Mouse (Mus musculus) midbrain, embryonic 15.5 days (tissue): Measurements from ENCODE around the gene Nr1h2. TPM values are rescaled to one million over a fixed set of nuclear protein-coding genes. Genes with fewer than 3 reads are reported as not detected.

ENCODE experiments used
- ATAC-seq: fragments of 200-750 bp; cut with Nextera tagmentation; replicated peaks from 2 replicates; pipeline ENCODE4 v1.8.0; 2017; ENCODE audit warnings: moderate TSS enrichment
- H3K27ac ChIP-seq: fragments of 300-500 bp; sonication (generic); 2 replicates; pipeline ENCODE4 v1.5.1; 2015; ENCODE audit warnings: mild to moderate bottlenecking, inconsistent platforms
- H3K27me3 ChIP-seq: fragments of 300-500 bp; sonication (generic); replicated peaks from 2 replicates; pipeline ENCODE4 v1.6.1; 2015; ENCODE audit warnings: inconsistent platforms
- H3K36me3 ChIP-seq: fragments of 300-500 bp; sonication (generic); replicated peaks from 2 replicates; pipeline ENCODE4 v1.6.1; 2015; ENCODE audit warnings: inconsistent platforms
- H3K4me1 ChIP-seq: fragments of 300-500 bp; sonication (generic); 2 replicates; pipeline ENCODE4 v1.6.1; 2015; ENCODE audit warnings: inconsistent platforms
- H3K4me2 ChIP-seq: fragments of 300-500 bp; sonication (generic); 2 replicates; pipeline ENCODE4 v1.6.1; 2015; ENCODE audit warnings: inconsistent platforms, mild to moderate bottlenecking, moderate library complexity
- H3K4me3 ChIP-seq: fragments of 300-500 bp; sonication (generic); 2 replicates; pipeline ENCODE4 v1.5.1; 2015; ENCODE audit warnings: mild to moderate bottlenecking, inconsistent platforms
- H3K9ac ChIP-seq: fragments of 300-500 bp; sonication (generic); 2 replicates; pipeline ENCODE4 v1.6.1; 2015; ENCODE audit warnings: mild to moderate bottlenecking, inconsistent platforms
- H3K9me3 ChIP-seq: fragments of 300-500 bp; sonication (generic); 2 replicates; pipeline ENCODE4 v1.6.1; 2016; ENCODE audit warnings: inconsistent platforms
- WGBS: fragments of 180-500 bp; shearing (Covaris S2); methylation state at CpG from one replicate; pipeline ENCODE4 v1.1.7; 2015; ENCODE audit warnings: mixed read lengths; 5-methylcytosine and 5-hydroxymethylcytosine counted together
- polyA plus RNA-seq: library from polyadenylated mRNA; unstranded; fragments of >200 nt; fragmentation: Nextera tagmentation; extraction: Ambion mirVana; gene quantifications from 2 replicates; pipeline ENCODE4 v1.2.1, GENCODE M21; 2015

Gene Nr1h2
- polyA plus RNA-seq, 1 experiment from 2014 or later: 61.1 TPM

DNA sequence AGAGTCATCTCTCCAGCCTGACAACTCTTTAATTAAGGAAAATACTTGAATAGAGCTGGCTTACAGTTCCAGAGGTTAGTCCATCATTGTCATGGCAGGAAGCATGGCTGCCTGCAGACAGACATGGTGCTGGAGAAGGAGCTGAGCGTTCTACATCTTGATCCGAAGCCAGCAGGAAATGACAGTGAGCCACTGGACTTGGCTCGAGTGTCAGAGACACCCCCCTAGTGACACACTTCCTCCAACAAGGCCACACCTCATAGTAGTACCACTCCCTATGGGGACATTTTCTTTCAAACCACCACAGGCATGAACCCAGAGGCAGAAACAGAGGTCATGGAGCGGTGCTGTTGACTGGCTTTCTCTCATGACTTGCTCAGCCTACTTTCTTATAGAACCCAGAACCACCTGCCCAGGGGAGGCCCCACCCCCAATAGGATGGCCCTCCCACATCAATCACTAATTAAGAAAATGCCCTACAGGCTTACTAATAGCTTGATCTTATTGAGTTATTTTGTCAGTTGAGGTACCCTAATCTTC lies 30.6 kb upstream of the Nr1h2 start:
- Histone ChIP-seq H3K27ac (no peak overlapping the region), H3K4me2 (no peak overlapping the region), H3K9ac (no peak overlapping the region), H3K36me3 (no peaks in the 10 kb centered on the region), H3K9me3 (no peaks in the 10 kb centered on the region), H3K4me3 (no peak overlapping the region), H3K4me1 (peaks cover 23% of the 10 kb centered on the region), H3K27me3 (no peaks in the 10 kb centered on the region)
- whole genome bisulfite sequencing: 94% methylated on average over 4 of the region's 4 CpGs
- ATAC-seq: no peak

DNA sequence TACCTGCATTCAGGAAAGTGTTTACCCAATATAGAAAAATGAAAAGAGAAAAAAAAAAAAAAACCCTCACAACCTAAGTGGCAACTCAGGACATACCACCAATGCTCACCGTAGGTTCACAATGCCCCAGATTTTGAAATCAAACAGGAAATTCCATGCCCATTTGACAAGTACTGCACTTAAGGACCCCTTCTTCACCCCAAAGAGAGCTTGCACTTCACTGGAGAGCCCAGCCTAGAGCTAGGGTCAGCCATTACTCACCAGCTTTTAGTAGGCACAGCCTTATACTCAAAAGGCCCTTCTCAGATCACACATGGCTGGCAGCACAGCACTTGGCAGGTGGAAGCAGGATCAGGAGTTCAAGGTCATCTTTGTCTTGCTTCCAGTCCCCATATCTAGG lies 29.4 kb upstream of the Nr1h2 start:
- WGBS: 94% methylated on average over 1 of the region's 1 CpGs
- no peak for ATAC-seq
- no peaks in the 10 kb centered on the region for H3K27me3 ChIP-seq
- peaks cover 12% of the 10 kb centered on the region for H3K4me1 ChIP-seq
- no peaks in the 10 kb centered on the region for H3K9me3 ChIP-seq
- no peak overlapping the region for H3K4me3 ChIP-seq
- no peaks in the 10 kb centered on the region for H3K36me3 ChIP-seq
- H3K4me2 ChIP-seq: no peak overlapping the region
- H3K27ac ChIP-seq: no peak overlapping the region
- H3K9ac ChIP-seq: no peak overlapping the region

DNA sequence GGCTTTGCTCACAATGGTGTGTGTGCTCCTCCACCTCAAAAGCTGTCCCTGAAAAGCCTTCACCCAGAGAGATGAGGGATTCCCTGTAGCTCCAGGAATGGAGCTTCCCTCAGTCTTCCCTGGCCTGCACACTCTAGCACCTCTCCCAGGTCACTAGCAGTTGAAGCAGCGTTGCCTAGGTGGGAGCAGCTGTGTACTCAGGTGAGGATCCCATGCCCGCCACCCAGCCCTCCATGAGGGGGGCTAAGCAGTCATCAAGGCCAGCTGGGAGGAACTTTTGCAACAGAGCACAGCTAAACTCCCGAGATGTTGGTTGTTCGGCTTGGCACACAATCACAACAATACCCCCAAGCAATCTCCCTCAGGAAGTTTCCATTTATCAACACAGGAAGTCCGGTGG lies 29.0 kb upstream of the Nr1h2 start:
- no peak for ATAC-seq
- Histone ChIP-seq H3K9ac (no peak overlapping the region), H3K27ac (no peak overlapping the region), H3K4me1 (peaks cover 7% of the 10 kb centered on the region), H3K36me3 (no peaks in the 10 kb centered on the region), H3K27me3 (no peaks in the 10 kb centered on the region), H3K4me2 (no peak overlapping the region), H3K4me3 (no peak overlapping the region), H3K9me3 (no peaks in the 10 kb centered on the region)
- WGBS: 80% methylated on average over 5 of the region's 5 CpGs

DNA sequence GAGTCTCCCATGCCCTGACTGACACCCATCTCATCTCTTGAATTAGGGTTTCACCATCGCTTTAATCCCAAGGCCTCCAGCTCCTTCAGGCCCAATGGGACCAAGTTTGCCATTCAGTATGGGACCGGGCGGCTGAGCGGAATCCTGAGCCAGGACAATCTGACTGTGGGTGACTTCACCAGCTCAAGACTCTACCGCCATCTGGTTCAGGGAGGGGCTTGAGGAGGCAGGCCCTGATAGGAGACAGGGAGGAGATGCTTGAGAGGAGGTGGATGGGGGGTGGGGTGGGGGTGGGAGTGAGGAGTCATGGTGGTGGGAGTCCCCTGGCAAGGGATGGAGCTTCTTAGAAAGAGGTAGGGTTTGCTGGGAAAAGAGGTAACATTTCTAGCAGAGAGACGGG lies 27.9 kb upstream of the Nr1h2 start:
- WGBS: 81% methylated on average over 6 of the region's 6 CpGs
- Histone ChIP-seq H3K4me1 (no peaks in the 10 kb centered on the region), H3K27me3 (no peaks in the 10 kb centered on the region), H3K4me2 (no peak overlapping the region), H3K4me3 (no peak overlapping the region), H3K36me3 (no peaks in the 10 kb centered on the region), H3K27ac (no peak overlapping the region), H3K9me3 (no peaks in the 10 kb centered on the region), H3K9ac (no peak overlapping the region)
- ATAC-seq: no peak

DNA sequence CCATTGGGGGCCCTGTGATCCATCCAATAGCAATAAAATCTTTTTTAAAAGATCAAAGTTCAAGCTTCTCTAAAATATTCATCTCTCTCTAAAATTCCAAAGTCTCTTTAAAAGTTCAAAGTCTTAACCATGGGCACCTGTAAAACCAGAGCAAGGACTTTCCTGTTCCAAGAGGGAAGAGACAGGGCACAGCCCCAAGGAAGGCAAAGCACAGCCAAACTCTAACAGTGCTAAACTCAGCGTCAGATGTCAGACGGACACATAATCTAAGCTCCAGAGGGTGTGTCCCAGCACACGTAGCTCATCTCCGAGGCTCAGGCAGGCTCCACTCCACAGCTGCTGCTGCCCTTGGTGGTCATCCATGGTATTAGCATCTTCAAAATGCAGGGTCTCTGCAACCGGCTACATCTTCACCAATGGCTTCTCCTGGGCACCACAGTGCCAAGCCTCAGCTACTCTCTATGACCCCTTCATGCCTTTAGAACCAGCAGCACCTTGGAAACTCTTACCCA lies 22.6 kb upstream of the Nr1h2 start:
- Histone ChIP-seq H3K27ac (no peak overlapping the region), H3K9me3 (no peaks in the 10 kb centered on the region), H3K9ac (no peak overlapping the region), H3K4me2 (no peak overlapping the region), H3K27me3 (no peaks in the 10 kb centered on the region), H3K4me1 (no peaks in the 10 kb centered on the region), H3K36me3 (no peaks in the 10 kb centered on the region), H3K4me3 (no peak overlapping the region)
- no peak for ATAC-seq
- WGBS: 50% methylated on average over 5 of the region's 5 CpGs

DNA sequence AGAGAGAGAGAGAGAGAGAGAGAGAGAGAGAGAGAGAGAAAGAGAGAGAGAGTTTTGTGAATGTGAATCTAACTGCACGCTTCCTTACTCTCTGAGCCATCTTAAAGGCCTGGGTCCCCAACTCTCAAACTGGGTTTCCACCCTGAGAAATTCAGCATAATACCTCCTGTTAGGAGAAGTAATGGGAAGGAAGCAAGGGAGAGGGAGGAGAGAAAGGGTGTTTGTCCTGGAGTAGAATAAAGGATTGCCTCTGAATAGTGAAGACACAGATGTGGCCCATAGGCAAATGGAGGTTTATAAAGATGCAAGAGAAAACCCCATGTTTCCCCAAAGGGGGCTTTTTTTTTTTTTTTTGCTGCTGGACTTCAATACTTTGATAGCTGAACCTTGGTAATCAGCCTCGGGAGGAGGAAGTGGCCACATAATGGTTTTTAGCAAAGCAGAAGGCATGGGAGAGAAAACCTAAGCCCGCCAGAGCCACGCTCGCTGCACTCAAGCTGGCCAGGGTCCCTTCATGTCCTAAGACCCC lies 19.3 kb upstream of the Nr1h2 start:
- ATAC-seq: no peak
- Histone ChIP-seq H3K27ac (no peak overlapping the region), H3K36me3 (no peaks in the 10 kb centered on the region), H3K27me3 (no peaks in the 10 kb centered on the region), H3K4me1 (no peaks in the 10 kb centered on the region), H3K4me3 (no peak overlapping the region), H3K9ac (no peak overlapping the region), H3K9me3 (no peaks in the 10 kb centered on the region), H3K4me2 (no peak overlapping the region)
- 73% methylated on average over 5 of the region's 5 CpGs for WGBS

DNA sequence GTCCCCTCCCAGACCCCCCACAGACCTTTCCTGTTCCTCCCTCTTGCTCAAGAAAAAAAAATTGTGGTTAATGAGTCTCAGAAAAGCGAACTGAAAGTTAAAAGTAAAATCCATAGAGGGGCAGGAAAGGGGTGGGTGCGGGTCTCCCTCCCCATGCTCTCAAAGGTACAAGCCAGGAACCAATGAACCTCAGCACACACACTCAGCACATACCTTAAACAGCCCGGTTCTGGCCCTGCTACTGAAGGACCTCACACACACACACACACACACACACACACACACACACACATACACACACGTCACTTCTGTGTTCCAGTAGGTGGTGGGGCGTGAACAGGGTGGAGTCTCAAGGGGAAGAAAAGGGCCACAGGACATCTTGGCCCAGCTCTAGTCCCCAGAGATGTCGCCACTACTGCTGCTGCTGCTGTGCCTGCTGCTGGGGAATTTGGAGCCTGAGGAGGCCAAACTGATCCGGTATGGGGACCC lies 18.5 kb upstream of the Nr1h2 start, which contains the start of gene Napsa:
Gene Napsa (plus strand): TSS at position 168 of the 489 bp plus-strand sequence.
- Histone ChIP-seq H3K4me1 (no peaks in the 10 kb centered on the region), H3K9ac (no peak within 1 kb of the TSS), H3K4me3 (no peak within 1 kb of the TSS), H3K4me2 (no peak within 1 kb of the TSS), H3K27ac (no peak within 1 kb of the TSS), H3K9me3 (no peaks in the 10 kb centered on the region), H3K36me3 (no peaks in the 10 kb centered on the region), H3K27me3 (no peaks in the 10 kb centered on the region)
- WGBS: 43% methylated on average over 7 of the region's 7 CpGs
- ATAC-seq: no peak

DNA sequence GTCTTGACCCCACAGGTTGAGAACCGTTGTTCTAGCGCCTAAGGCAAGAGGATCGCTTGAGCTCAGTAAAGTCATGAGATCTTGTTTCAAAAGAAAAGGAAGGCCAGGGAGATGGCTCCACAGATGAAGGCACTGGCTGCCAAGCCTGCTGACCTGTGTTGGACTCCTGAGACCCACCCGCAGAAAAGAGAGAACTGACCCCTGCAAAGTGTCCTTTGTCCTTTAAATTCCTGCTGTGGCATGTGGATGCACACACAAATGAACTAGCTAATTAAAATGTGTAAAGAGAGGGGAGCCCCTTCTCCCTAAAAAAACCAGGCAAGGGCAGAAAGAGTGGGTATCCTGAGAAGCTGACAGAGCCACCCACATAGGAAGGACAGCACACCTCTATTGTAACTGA lies 18.1 kb upstream of the Nr1h2 start:
- H3K27me3 ChIP-seq: no peaks in the 10 kb centered on the region
- no peak overlapping the region for H3K4me3 ChIP-seq
- 43% methylated on average over 4 of the region's 4 CpGs for WGBS
- H3K36me3 ChIP-seq: no peaks in the 10 kb centered on the region
- ATAC-seq: no peak
- no peak overlapping the region for H3K9ac ChIP-seq
- no peak overlapping the region for H3K4me2 ChIP-seq
- H3K4me1 ChIP-seq: no peaks in the 10 kb centered on the region
- no peak overlapping the region for H3K27ac ChIP-seq
- no peaks in the 10 kb centered on the region for H3K9me3 ChIP-seq

DNA sequence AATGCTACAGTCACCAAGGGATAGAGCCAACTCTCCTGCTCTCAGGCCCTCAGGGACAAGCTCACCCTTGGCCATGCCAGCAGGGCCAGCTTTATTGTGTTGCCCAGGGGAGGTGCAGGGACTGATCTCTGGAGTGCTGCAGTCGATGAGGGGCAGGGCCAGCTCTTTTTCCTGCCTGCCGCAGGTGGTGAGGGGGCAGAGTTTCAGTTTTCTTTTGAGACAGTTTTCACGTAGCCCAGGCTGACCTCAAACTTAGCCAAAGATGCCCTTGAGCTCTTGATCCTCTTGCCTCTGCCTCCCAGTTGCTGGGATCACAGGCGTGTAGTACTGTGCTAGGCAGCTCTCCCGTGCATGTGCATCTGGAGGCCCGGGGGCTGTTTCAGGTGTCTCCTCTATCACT lies 17.2 kb upstream of the Nr1h2 start:
- Histone ChIP-seq H3K36me3 (no peaks in the 10 kb centered on the region), H3K4me3 (no peak overlapping the region), H3K27ac (no peak overlapping the region), H3K4me1 (no peaks in the 10 kb centered on the region), H3K4me2 (no peak overlapping the region), H3K9me3 (no peaks in the 10 kb centered on the region), H3K9ac (no peak overlapping the region), H3K27me3 (no peaks in the 10 kb centered on the region)
- ATAC-seq: no peak
- 91% methylated on average over 6 of the region's 6 CpGs for WGBS

DNA sequence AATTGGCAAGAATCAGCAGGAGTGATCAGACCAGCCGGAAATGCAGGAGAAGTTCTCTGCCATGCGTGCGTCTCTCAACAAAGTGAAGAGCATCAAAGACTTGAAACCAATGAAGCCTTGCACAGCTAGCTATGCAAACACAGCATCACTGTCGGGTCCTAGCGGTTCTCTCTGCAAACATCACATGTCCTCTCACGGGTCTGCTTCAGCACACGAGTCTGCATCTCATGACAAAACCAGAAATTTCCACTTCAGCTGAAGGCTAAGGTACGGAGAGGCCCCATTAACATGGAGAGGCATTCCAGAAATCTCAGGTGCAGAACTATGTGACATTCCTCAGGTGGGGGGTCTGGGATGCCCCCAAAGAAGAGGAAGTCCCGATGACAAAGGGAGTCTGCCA lies 15.1 kb upstream of the Nr1h2 start:
- WGBS: 78% methylated on average over 9 of the region's 9 CpGs
- no peak overlapping the region for H3K4me2 ChIP-seq
- no peaks in the 10 kb centered on the region for H3K9me3 ChIP-seq
- H3K27ac ChIP-seq: no peak overlapping the region
- H3K4me3 ChIP-seq: no peak overlapping the region
- H3K27me3 ChIP-seq: 0 out of 2 replicates have a peak, but pooled peaks cover 3% of the 10 kb centered on the region
- no peaks in the 10 kb centered on the region for H3K36me3 ChIP-seq
- no peak overlapping the region for H3K9ac ChIP-seq
- ATAC-seq: no peak
- H3K4me1 ChIP-seq: no peaks in the 10 kb centered on the region

DNA sequence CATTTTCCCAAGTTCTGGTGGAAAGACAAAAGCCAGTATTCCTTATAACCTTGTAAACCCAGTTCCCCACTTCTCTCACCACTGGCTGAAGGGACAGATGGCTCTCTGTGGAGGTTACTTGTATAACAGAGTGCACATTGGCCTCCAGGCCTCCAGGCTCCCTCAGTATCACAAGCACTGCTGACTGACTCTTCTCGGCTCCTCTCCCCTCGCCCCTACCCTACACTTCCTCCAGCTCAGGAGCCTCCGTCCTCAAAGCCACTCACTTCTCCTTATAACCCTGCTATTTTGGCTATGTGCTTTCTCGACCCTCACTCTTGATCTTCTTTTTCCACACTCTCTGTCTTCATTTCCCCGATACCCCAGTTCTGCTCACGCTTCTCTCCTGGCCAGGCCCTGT lies 11.7 kb upstream of the Nr1h2 start:
- H3K27me3 ChIP-seq: 0 out of 2 replicates have a peak, but pooled peaks cover 3% of the 10 kb centered on the region
- H3K9ac ChIP-seq: no peak overlapping the region
- H3K4me1 ChIP-seq: no peaks in the 10 kb centered on the region
- no peak for ATAC-seq
- no peaks in the 10 kb centered on the region for H3K9me3 ChIP-seq
- no peaks in the 10 kb centered on the region for H3K36me3 ChIP-seq
- H3K27ac ChIP-seq: no peak overlapping the region
- no peak overlapping the region for H3K4me2 ChIP-seq
- 73% methylated on average over 6 of the region's 6 CpGs for WGBS
- H3K4me3 ChIP-seq: no peak overlapping the region

DNA sequence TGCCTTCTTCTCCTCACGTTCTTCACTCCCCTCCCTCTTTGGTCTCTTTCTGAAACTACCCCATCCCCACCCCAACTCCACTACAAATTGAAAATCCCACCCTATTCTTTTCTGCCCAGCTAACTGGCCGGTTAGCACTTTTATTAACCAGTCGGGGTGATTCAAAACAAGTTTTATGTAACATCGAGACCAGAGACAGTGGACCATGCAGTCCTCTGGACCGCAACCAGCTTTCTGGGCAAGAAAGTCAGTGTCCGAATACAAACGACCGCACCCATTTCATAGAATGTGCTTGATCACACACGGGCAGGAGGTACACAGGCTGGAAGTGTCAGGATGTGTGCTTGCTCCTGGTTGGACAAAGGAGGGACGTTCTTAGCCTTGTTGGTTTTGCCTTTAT lies 10.7 kb upstream of the Nr1h2 start:
- Histone ChIP-seq H3K9me3 (no peaks in the 10 kb centered on the region), H3K4me3 (no peak overlapping the region), H3K27ac (no peak overlapping the region), H3K27me3 (0 out of 2 replicates have a peak, but pooled peaks cover 3% of the 10 kb centered on the region), H3K9ac (no peak overlapping the region), H3K4me1 (no peaks in the 10 kb centered on the region), H3K36me3 (no peaks in the 10 kb centered on the region), H3K4me2 (no peak overlapping the region)
- no peak for ATAC-seq
- 85% methylated on average over 10 of the region's 10 CpGs for WGBS

DNA sequence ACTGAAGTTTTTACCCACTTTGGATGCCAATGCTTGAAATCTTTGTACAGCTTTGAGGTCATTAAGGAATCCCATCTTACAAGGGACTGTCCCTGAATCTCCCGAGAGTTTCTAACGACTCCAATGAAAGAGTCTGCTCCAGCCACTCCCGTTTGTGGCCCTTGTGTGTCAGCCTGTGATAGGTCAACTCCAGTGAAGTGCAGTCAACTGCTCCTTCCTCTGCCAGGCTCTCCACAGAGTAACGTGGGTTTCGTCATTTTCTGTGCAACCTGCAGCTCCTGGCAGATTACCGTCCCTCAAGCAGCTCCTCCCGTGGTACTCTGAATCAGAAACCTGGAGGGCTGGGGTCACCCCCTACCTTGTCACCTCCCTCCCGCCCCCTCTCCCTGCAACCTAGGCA lies 9.5 kb upstream of the Nr1h2 start:
- H3K27me3 ChIP-seq: 0 out of 2 replicates have a peak, but pooled peaks cover 3% of the 10 kb centered on the region
- no peak overlapping the region for H3K27ac ChIP-seq
- no peaks in the 10 kb centered on the region for H3K4me1 ChIP-seq
- H3K4me3 ChIP-seq: no peak overlapping the region
- no peak overlapping the region for H3K4me2 ChIP-seq
- H3K36me3 ChIP-seq: no peaks in the 10 kb centered on the region
- no peaks in the 10 kb centered on the region for H3K9me3 ChIP-seq
- no peak for ATAC-seq
- no peak overlapping the region for H3K9ac ChIP-seq
- WGBS: 50% methylated on average over 8 of the region's 8 CpGs
